Mouse (Mus musculus) MEL (cell line): ENCODE measurements around the gene Ppfibp1.

Source experiments
- CHD1 ChIP-seq: IDR thresholded peaks from 2 replicates; pipeline ENCODE4 v1.6.1; 2012; ENCODE audit warnings: low read depth, mild to moderate bottlenecking, inconsistent platforms, low read length, improper control_type of control experiment
- EP300 ChIP-seq, 2 experiments: IDR thresholded peaks; 2 replicates each; pipeline ENCODE4 v1.6.1; 2011; ENCODE audit warnings: improper control_type of control experiment in 2 of 2, low read length in 2 of 2, low read depth in 1 of 2, mild to moderate bottlenecking in 1 of 2
- GATA1 ChIP-seq: IDR thresholded peaks from 2 replicates; pipeline ENCODE4 v1.6.1; 2011; ENCODE audit warnings: low read depth, low read length, improper control_type of control experiment
- JUND ChIP-seq: IDR thresholded peaks from 2 replicates; pipeline ENCODE4 v1.6.1; 2011; ENCODE audit warnings: low read depth, mild to moderate bottlenecking, improper control_type of control experiment, low read length
- KAT2A ChIP-seq: conservative IDR thresholded peaks from 2 replicates; pipeline ENCODE4 v1.6.1; 2012; ENCODE audit warnings: low read depth, low read length, improper control_type of control experiment, inconsistent platforms
- MAFK ChIP-seq: IDR thresholded peaks from 2 replicates; pipeline ENCODE4 v1.6.1; 2011; ENCODE audit warnings: low read depth, mild to moderate bottlenecking, low read length, improper control_type of control experiment, borderline replicate concordance
- MEF2A ChIP-seq: IDR thresholded peaks from 2 replicates; pipeline ENCODE4 v1.6.1; 2014; ENCODE audit warnings: low read depth, mild to moderate bottlenecking, inconsistent platforms, low read length, improper control_type of control experiment; ENCODE audit not compliant: poor library complexity, insufficient replicate concordance, severe bottlenecking; ENCODE audit errors: extremely low read depth
- MYC ChIP-seq: IDR thresholded peaks from 2 replicates; pipeline ENCODE4 v1.6.1; 2011; ENCODE audit warnings: low read depth, mild to moderate bottlenecking, low read length, improper control_type of control experiment, moderate library complexity
- TAL1 ChIP-seq: IDR thresholded peaks from 2 replicates; pipeline ENCODE4 v1.6.1; 2012; ENCODE audit warnings: mild to moderate bottlenecking, inconsistent platforms, low read length, moderate library complexity, mixed read lengths
- USF2 ChIP-seq, 2 experiments: IDR thresholded peaks; 2 replicates each; pipeline ENCODE4 v1.6.1; 2011 to 2012; ENCODE audit warnings: improper control_type of control experiment in 2 of 2, low read length in 2 of 2, borderline replicate concordance in 1 of 2, inconsistent platforms in 1 of 2, low read depth in 1 of 2, mild to moderate bottlenecking in 1 of 2; ENCODE audit not compliant: insufficient read depth in 1 of 2
- ZKSCAN1 ChIP-seq: IDR thresholded peaks from 2 replicates; pipeline ENCODE4 v1.6.1; 2012; ENCODE audit warnings: low read depth, mild to moderate bottlenecking, inconsistent platforms, low read length, improper control_type of control experiment, moderate library complexity
- ZNF384 ChIP-seq: IDR thresholded peaks from 2 replicates; pipeline ENCODE4 v1.6.1; 2012; ENCODE audit warnings: low read depth, mild to moderate bottlenecking, inconsistent platforms, low read length, improper control_type of control experiment

DNA sequence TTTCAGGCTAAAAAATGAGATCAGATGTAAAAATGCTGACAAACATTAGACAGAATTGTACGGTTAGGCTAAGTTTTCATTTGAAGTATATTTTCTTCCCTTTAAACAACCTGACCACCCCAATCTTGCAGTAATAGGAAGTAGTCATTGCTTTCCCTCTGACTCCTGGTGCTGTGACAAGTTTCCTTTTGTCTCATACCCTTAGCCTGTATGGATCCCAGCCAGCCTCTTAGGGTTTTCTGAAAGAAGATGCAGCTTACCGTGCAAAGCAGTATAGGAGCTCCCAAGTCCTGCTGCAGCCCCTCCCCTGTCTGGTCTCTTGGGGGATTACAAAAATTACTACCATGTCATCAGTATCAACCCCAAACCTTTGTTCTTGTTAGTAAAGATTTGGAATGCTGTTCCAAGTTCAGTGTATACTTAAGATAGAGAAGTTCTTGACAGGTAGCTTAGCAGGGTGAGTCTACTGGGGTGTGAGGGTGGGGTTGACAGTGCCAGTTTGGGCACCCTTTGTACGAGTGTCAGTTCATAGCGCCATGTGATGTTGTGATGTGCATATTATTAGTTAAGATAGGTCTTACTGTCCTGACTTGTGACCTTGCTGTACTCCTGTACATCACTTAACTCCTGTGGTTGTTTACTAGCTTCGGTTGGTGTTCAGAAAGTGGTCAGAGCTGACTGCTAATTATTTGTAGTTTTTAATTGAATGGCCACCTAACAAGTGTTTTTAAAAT lies 18.9 kb downstream of the Ppfibp1 start:
- TF ChIP-seq MAFK (no peak), EP300 (IDR thresholded peaks at IDR 0.05; ENCODE audit: low read depth in 1 of 2, low read length in 2 of 2) (no peak), GATA1 (no peak), TAL1 (no peak), KAT2A (no peak), CHD1 (no peak), ZNF384 (no peak), MYC (no peak), USF2 (IDR thresholded peaks at IDR 0.05; ENCODE audit: borderline replicate concordance in 1 of 2, insufficient read depth in 1 of 2, low read depth in 1 of 2, low read length in 2 of 2) (no peak), MEF2A (no peak), ZKSCAN1 (no peak), JUND (no peak)
